Mouse (Mus musculus) hindbrain, embryonic 15.5 days (tissue): Measurements from ENCODE around the gene Psmd3. TPM values are rescaled to one million over a fixed set of nuclear protein-coding genes. Genes with fewer than 3 reads are reported as not detected.
"Not testable (repeated sequence)": the region's sequence is repeated elsewhere in the genome, so short reads cannot be mapped to it uniquely, and the experiment has no call there.

Experiments used
- ATAC-seq: fragments of 200-750 bp; cut with Nextera tagmentation; 2 replicates; pipeline ENCODE4 v1.8.0; 2017; ENCODE audit warnings: low read depth, moderate number of reproducible peaks, moderate TSS enrichment; ENCODE audit not compliant: low FRiP score
- H3K27ac ChIP-seq: fragments of 300-500 bp; sonication (generic); replicated peaks from 2 replicates; pipeline ENCODE4 v1.5.1; 2015; ENCODE audit warnings: mild to moderate bottlenecking, inconsistent platforms
- H3K27me3 ChIP-seq: fragments of 300-500 bp; sonication (generic); 2 replicates; pipeline ENCODE4 v1.6.1; 2015; ENCODE audit warnings: control low read depth, inconsistent platforms
- H3K36me3 ChIP-seq: fragments of 300-500 bp; sonication (generic); 2 replicates; pipeline ENCODE4 v1.6.1; 2015; ENCODE audit warnings: control low read depth, inconsistent platforms
- H3K4me1 ChIP-seq: fragments of 300-500 bp; sonication (generic); replicated peaks from 2 replicates; pipeline ENCODE4 v1.6.1; 2015; ENCODE audit warnings: control low read depth, inconsistent platforms
- H3K4me2 ChIP-seq: fragments of 300-500 bp; sonication (generic); 2 replicates; pipeline ENCODE4 v1.6.1; 2015; ENCODE audit warnings: moderate library complexity, mild to moderate bottlenecking, inconsistent platforms
- H3K4me3 ChIP-seq: fragments of 300-500 bp; sonication (generic); 2 replicates; pipeline ENCODE4 v1.5.1; 2015; ENCODE audit warnings: mild to moderate bottlenecking, inconsistent platforms
- H3K9ac ChIP-seq: fragments of 300-500 bp; sonication (generic); 2 replicates; pipeline ENCODE4 v1.6.1; 2015; ENCODE audit warnings: inconsistent platforms
- H3K9me3 ChIP-seq: fragments of 300-500 bp; sonication (generic); 2 replicates; pipeline ENCODE4 v1.6.1; 2016; ENCODE audit warnings: control low read depth, inconsistent platforms
- WGBS: fragments of 180-500 bp; shearing (Covaris S2); methylation state at CpG from one replicate; pipeline ENCODE4 v1.1.7; 2015; 5-methylcytosine and 5-hydroxymethylcytosine counted together
- polyA plus RNA-seq: library from polyadenylated mRNA; unstranded; fragments of >200 nt; fragmentation: Nextera tagmentation; extraction: Ambion mirVana; gene quantifications from 2 replicates; pipeline ENCODE4 v1.2.1, GENCODE M21; 2015

Gene Psmd3
- polyA plus RNA-seq, 1 experiment from 2014 or later: 204 TPM

GRCm38 (mm10) chr11:98709001-98709741 is 26.8 kb downstream of the Psmd3 start:
- Histone ChIP-seq H3K9ac (no peak overlapping the region), H3K9me3 (no peaks in the 10 kb centered on the region), H3K4me3 (no peak overlapping the region), H3K4me1 (no peaks in the 10 kb centered on the region), H3K27me3 (no peaks in the 10 kb centered on the region), H3K27ac (no peak overlapping the region), H3K36me3 (peaks cover 79% of the 10 kb centered on the region), H3K4me2 (no peak overlapping the region)
- no peak for ATAC-seq
- 79% methylated on average over 26 of the region's 26 CpGs for WGBS

- Histone ChIP-seq H3K27me3 (no peaks in the 10 kb centered on the region), H3K4me2 (no peak overlapping the region), H3K27ac (no peak overlapping the region), H3K9me3 (no peaks in the 10 kb centered on the region), H3K36me3 (peaks cover 78% of the 10 kb centered on the region), H3K4me3 (no peak overlapping the region), H3K4me1 (no peaks in the 10 kb centered on the region), H3K9ac (no peak overlapping the region)
- ATAC-seq: no peak
- 49% methylated on average over 12 of the region's 12 CpGs for WGBS
Observed at GRCm38 (mm10) chr11:98710416-98711045, 28.2 kb downstream of the Psmd3 start.

DNA sequence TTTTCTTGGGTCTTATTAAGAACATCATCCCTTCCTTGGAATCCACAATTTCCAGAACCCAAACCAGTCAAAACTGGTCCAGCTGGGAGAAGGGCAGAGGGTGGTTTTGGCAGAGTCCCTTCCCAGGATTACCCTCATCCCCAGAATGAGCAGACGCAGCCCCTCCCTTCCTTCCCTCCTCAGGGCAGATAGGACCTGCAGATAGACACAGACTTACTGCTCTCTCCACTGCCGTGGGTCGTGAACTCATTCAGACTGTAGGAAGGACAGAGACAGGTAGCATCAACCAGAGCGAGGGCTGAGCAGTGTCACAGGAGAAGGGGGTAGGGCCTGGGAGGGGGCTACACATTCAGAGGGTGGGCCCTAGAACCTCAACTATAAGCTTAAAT is 28.7 kb downstream of the Psmd3 start:
- 79% methylated on average over 4 of the region's 4 CpGs for WGBS
- Histone ChIP-seq H3K36me3 (peaks cover 78% of the 10 kb centered on the region), H3K4me2 (no peak overlapping the region), H3K4me1 (no peaks in the 10 kb centered on the region), H3K27ac (no peak overlapping the region), H3K9me3 (no peaks in the 10 kb centered on the region), H3K9ac (no peak overlapping the region), H3K27me3 (no peaks in the 10 kb centered on the region), H3K4me3 (no peak overlapping the region)
- ATAC-seq: no peak

DNA sequence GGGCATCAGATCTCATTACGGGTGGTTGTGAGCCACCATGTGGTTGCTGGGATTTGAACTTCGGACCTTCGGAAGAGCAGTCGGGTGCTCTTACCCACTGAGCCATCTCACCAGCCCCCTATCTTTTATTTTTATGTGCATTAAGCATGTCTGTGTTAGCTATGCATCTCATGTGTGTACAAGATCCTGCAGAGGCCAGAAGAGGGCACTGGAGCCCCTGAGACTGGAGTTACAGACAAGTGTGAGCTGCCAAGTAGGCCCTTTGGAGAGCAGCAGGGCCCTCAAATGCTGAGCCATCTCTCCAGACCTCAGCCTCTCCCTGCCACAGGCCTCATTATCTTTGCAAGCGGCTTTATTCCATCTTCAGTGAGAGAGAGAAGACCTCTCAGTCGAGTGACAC is 29.7 kb downstream of the Psmd3 start:
- H3K4me1 ChIP-seq, H3K9ac ChIP-seq, ATAC-seq, H3K27ac ChIP-seq, H3K4me3 ChIP-seq, H3K27me3 ChIP-seq, H3K9me3 ChIP-seq, H3K4me2 ChIP-seq: not testable (repeated sequence)
- peaks cover 76% of the 10 kb centered on the region for H3K36me3 ChIP-seq
- WGBS: 84% methylated on average over 6 of the region's 6 CpGs

DNA sequence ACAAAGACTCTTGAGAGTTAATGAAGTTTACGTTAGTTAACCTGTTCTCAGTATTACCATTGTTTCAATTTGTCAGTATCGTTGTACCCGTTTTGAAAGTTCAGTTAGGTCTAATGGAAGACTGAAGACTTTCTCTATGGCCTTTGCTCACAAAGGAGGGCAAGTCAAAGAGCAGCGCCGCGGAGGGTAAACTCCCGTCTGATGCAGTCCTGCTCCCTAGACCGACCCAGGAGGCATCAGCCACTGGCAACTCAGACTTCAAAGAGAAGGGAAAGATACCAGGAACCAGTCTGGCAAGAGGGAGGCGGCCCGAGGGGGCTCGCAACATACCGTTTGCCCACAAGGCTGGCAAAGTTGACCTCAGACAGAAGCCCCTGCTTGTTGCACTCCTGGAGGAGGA is 31.3 kb downstream of the Psmd3 start:
- no peaks in the 10 kb centered on the region for H3K9me3 ChIP-seq
- WGBS: 90% methylated on average over 12 of the region's 12 CpGs
- H3K27ac ChIP-seq: no peak overlapping the region
- ATAC-seq: no peak
- no peak overlapping the region for H3K4me3 ChIP-seq
- H3K4me1 ChIP-seq: peaks cover 10% of the 10 kb centered on the region; the same call in 1 of the 2 replicates
- H3K27me3 ChIP-seq: no peaks in the 10 kb centered on the region
- H3K36me3 ChIP-seq: peaks cover 67% of the 10 kb centered on the region
- H3K9ac ChIP-seq: no peak overlapping the region
- no peak overlapping the region for H3K4me2 ChIP-seq

- Histone ChIP-seq H3K27me3 (no peaks in the 10 kb centered on the region), H3K4me2 (no peak overlapping the region), H3K4me1 (peaks cover 10% of the 10 kb centered on the region; the same call in 1 of the 2 replicates), H3K9me3 (no peaks in the 10 kb centered on the region), H3K27ac (no peak overlapping the region), H3K4me3 (no peak overlapping the region), H3K36me3 (peaks cover 52% of the 10 kb centered on the region), H3K9ac (no peak overlapping the region)
- WGBS: 93% methylated on average over 9 of the region's 9 CpGs
- no peak for ATAC-seq
Observed at GRCm38 (mm10) chr11:98715946-98716345, 33.6 kb downstream of the Psmd3 start.

DNA sequence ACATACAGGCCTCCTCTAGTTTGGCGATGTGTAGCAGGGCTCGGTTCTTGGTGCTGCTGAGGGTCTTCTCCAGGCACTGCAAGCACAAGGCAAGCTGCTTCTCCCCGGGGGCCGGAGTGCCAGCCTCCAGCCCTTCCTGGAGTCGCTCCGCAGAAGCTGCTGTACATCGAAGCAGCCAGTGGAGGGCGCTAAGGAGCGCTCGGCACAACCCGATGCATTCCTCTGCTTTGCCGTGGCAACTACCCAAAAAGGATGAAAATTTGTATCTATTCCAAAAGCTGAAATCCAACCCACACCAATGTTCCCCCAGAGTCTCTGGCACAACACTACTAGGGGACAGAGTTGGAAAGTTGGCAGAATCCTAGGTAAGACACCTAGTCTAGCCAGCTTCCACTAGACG is 35.5 kb downstream of the Psmd3 start:
- Histone ChIP-seq H3K4me3 (no peak overlapping the region), H3K9ac (no peak overlapping the region), H3K4me2 (no peak overlapping the region), H3K4me1 (peaks cover 13% of the 10 kb centered on the region; the same call in 1 of the 2 replicates), H3K27ac (no peak overlapping the region), H3K9me3 (no peaks in the 10 kb centered on the region), H3K36me3 (peaks cover 39% of the 10 kb centered on the region), H3K27me3 (no peaks in the 10 kb centered on the region)
- no peak for ATAC-seq
- 10% methylated on average over 13 of the region's 13 CpGs for WGBS

- Histone ChIP-seq H3K27ac (no peak overlapping the region), H3K27me3 (no peaks in the 10 kb centered on the region), H3K4me3 (no peak overlapping the region), H3K4me2 (no peak overlapping the region), H3K9me3 (no peaks in the 10 kb centered on the region), H3K4me1 (peaks cover 13% of the 10 kb centered on the region; the same call in 1 of the 2 replicates), H3K9ac (no peak overlapping the region), H3K36me3 (peaks cover 25% of the 10 kb centered on the region)
- 80% methylated on average over 2 of the region's 2 CpGs for WGBS
- no peak for ATAC-seq
Observed at GRCm38 (mm10) chr11:98720756-98721155, 38.4 kb downstream of the Psmd3 start.

GRCm38 (mm10) chr11:98721458-98722226 is 39.3 kb downstream of the Psmd3 start:
- Histone ChIP-seq H3K27me3 (no peaks in the 10 kb centered on the region), H3K4me1 (peaks cover 13% of the 10 kb centered on the region; the same call in 1 of the 2 replicates), H3K36me3 (peaks cover 20% of the 10 kb centered on the region), H3K27ac (no peak overlapping the region), H3K4me2 (no peak overlapping the region), H3K9ac (no peak overlapping the region), H3K4me3 (no peak overlapping the region), H3K9me3 (no peaks in the 10 kb centered on the region)
- ATAC-seq: no peak
- 75% methylated on average over 24 of the region's 24 CpGs for WGBS

DNA sequence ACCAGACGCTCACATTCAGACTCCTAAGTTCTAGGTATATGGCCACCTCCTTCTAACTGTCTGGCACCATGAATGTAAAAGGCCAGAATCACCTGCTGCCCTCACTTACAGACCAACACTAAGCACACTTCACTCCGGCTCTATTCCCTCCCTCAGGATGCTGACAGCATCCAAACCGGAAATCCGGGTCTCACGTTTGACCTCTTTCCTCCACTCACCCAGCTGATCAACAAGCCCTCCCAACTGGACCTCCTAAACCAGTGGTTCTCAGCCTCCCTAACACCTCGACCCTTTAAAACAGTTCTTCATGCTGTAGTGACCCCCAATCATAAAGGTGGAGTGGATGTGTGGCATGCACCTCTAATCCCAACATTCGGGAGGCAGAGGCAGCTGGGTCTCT is 40.7 kb downstream of the Psmd3 start:
- Histone ChIP-seq H3K9me3 (no peaks in the 10 kb centered on the region), H3K4me1 (peaks cover 14% of the 10 kb centered on the region)

GRCm38 (mm10) chr11:98725926-98726506 is 43.7 kb downstream of the Psmd3 start:
- H3K27me3 ChIP-seq: no peaks in the 10 kb centered on the region
- no peak overlapping the region for H3K27ac ChIP-seq
- no peaks in the 10 kb centered on the region for H3K9me3 ChIP-seq
- no peak overlapping the region for H3K9ac ChIP-seq
- no peak for ATAC-seq
- no peak overlapping the region for H3K4me2 ChIP-seq
- 96% methylated on average over 15 of the region's 15 CpGs for WGBS
- peaks cover 21% of the 10 kb centered on the region for H3K36me3 ChIP-seq
- peaks cover 21% of the 10 kb centered on the region for H3K4me1 ChIP-seq
- no peak overlapping the region for H3K4me3 ChIP-seq

More for the DNA sequence above, 40.7 kb downstream of the Psmd3 start:
- no peak overlapping the region for H3K4me3 ChIP-seq
- no peaks in the 10 kb centered on the region for H3K27me3 ChIP-seq
- peaks cover 24% of the 10 kb centered on the region for H3K36me3 ChIP-seq
- no peak overlapping the region for H3K4me2 ChIP-seq
- H3K9ac ChIP-seq: no peak overlapping the region
- H3K27ac ChIP-seq: no peak overlapping the region
- ATAC-seq: no peak
- WGBS: 84% methylated on average over 7 of the region's 7 CpGs
